Mouse (Mus musculus) embryonic fibroblast, embryonic 13.5 days (primary cell): ENCODE data around the gene Alyref.

Experiments
- CTCF ChIP-seq: IDR thresholded peaks from 2 replicates; pipeline ENCODE4 v1.5.1; 2011; ENCODE audit warnings: mild to moderate bottlenecking, control low read depth, low read length, moderate library complexity, borderline replicate concordance; ENCODE audit not compliant: insufficient read depth
- POLR2A ChIP-seq: IDR thresholded peaks from 2 replicates; pipeline ENCODE4 v1.6.1; 2011; ENCODE audit warnings: low read depth, mild to moderate bottlenecking, control low read depth, low read length, moderate library complexity

DNA sequence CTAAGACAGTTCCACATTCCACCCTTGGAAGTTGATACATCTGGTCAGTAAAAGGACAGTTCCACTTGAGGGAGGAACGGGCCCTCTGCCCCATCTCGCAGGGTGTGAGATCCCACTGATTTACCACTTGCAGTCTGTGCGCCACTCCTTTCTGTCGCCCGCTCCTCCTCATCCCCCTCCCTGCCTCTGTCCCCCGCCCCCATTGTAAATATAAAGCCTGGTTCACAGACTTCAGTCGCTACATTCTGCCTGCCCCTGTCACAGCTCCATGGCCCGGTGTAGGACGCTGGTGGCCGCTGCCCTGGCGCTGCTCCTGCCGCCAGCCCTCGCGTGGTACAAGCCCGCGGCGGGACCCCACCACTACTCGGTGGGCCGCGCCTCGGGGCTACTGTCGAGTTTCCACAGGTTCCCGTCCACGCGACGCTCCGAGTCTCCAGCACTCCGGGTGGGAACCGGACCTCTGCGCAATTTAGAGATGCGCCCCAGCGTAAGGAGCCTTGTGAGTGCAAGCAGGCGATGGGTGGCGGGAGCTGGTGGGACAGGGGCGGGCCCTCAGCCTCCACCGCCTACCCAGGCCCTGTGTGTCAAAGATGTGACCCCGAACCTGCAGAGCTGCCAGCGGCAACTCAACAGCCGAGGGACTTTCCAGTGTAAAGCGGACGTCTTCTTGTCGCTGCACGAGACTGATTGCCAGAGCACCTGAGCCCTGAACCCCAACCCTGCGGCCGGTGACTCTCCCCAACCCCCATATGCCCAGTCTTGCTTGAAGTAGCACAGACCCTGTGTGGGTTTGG is 10.3 kb upstream of the Alyref start, which contains the start of gene Npb:
- TF ChIP-seq POLR2A: no peak
- TF ChIP-seq CTCF: no peak
